Mouse (Mus musculus) frontal cortex, postnatal 36 days (tissue): ENCODE measurements around the gene Pde3a.
A peak's percentile ranks its signal among the peaks of the same experiment; 100 is the strongest.

Experiments
- DNase-seq, 2 experiments: peaks; one replicate each; pipeline ENCODE4 v3.0.0; 2022; ENCODE audit warnings: low spot score in 2 of 2

Pde3a gene

DNA sequence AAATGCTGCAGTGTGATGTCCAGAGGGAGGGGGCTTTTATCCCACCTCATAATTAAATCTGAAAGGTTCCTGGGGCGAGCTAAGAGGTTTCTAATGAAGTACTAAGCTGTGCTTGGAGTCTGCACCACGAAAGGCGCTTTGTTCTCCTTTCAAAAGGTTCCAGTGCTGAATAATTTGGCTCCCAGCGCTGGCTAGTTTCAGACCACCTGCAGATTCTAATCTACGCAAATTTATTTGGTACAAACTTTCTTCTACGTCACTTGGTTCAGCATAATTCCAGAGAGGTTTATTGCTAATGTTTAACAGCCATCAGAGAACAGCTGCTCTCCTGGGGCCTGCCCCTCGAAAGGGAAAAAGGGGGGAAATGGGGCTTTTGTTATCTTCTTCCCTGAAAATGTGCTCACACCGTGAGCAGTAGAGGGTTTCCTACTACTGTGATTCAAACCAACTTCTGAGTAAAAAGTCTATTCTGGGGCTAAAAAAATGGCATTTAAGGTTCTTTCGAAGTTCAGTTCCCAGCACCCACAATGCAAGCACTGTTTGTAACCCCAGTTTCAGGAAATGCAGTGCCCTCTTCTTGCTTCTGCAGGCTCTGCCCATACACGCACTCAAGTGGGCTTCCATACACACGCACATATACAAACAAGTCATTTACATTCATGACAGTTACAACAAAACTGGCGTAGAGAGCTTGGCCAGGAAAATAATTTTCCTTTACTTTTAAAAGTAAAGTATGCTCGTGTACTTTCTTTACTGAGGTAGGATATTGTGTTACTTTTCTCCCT is 246.8 kb downstream of the Pde3a start:
- DNase-seq, result peak; percentile 7 to 9

DNA sequence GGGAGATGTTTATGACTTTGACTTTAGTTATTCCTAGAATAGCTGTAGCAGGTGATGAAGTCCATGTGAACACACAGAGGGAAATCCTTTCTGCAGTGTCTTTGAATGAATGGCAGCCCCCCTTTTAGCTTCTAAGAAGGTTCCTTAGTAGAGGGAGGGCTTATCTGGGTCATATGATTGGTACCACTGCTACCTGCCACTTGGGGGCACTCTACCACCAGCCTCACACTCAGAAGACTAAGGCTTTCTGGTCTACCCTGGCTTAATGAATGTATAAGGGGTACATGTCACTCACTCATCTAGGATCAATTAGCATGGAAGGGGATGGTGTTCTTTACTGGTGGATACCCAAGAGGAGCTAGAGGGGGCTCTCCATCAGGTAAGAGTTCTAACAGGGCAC is 250.4 kb downstream of the Pde3a start:
- DNase-seq, result peak; percentile 5 to 11

DNA sequence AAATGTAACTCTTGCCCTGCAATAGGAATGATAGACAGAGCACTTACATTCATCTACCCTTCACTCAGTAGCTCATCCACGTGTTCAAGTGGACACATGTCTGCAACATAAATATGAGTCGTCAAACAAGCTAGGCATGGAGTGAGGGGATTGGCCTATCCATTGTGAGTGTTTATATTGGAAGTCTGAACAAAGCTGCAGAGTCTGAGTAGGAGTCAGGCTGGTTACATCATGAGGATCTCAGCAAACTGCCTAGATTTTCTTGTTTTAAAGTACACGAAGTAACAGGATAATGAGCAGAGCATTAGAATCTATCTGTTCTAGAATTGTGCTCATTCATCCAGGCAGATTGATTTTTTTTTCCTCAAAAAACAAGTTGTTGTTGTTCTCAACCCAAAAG is 252.1 kb downstream of the Pde3a start:
- DNase-seq, result peak; percentile 9 to 21

DNA sequence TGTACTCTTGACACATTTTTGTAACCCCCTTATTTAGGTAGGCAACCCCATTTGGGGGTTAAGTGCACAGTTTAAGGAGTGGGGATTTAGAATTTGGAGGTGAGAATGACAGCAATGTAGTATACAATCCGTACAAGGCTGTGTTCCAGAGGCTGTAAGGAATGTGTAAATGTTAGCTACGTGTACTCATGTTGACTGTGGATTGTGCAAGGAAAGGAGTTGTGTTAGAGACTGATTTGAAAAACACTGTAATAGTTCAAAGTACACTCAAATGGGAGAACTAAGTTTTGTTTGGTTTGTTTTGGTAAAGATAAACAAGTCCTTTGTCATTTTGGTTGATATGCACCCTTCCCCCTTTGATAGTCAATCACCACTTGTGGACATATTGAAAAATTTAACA is 273.5 kb downstream of the Pde3a start:
- no peak for DNase-seq

DNA sequence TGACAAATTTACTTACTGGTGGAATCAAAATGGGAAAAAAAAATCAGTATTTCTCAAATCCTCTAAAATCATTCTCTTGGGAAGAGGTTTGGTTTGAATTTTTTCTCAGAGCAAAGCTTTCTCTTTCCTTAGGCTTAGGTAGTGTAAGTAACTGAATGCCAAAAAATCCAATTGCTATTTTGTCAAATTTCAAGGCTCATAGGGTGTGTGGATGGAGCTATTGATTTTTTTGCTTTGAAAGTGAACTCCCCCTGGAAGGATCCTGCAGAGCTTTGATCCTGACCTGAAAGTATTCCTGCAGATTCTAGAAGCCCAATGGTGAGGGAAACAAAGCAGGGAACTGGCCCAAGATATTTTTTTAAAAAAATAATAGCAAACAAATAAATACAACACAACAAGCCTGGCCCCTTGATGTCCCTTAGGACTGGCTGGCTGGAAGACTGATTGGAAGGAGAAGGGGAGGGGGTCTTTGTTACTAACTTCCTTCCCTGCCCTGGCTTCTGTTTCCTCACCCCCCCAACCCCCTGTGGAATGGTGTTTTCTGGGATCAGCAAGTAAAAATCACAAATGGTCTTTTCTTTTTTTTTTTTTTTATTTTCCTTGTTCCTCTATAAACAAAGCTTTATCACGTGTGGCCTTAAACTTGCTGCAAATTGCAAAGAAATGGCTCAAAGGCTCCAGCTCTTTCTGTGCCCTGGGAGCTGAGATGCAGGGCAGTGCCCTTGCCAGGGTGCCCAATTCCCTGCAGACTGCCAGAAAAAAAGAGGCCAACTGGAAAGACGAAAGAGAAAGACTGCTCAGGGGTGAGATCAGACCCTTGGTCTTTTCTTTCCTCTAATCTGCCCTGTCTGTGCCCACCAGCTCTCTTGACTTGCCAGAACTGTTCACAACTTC is 274.9 kb downstream of the Pde3a start, which contains the start of gene Slco1c1:
Slco1c1 (plus strand) TSS at position 622 of the 894 bp plus-strand sequence.
- DNase-seq, result peak in 1 of 2 experiments; percentile 23

DNA sequence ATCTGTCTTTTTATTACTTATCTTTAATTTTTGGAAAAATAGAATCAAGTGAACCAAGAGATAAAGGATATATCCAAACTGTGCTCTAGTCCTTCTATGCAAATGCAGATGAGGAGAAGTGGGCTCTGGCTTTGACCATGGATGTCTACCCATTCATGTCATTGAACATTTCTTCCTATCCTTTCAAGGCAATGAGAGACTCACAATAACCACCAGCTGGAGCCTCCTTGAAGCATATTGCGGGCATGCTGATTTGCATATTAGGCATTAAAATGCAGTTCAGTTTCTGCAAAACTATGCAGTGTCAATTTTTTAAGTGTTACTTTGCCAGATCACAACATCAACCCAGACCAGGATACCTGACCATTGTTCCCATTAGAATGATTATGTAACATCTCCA is 276.7 kb downstream of the Pde3a start:
- no peak for DNase-seq

DNA sequence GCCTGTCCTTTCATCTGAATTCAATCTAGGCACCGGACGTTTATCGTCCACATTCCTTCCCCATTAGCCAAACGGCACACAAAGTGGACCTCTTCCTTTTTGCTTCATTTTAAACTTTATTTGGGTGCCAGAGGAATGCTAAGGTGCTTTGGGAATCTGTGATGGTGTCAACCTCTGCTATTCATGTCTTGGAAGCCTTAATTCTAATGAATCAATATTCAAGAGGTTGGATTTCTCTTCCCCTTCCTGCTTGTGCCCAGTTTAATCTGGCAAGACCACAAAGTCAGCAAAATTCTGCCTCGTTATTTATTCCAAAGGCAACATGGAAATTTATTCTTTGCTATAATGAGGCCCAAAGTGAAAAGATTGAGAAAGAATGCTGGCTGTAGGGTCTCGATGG is 281.8 kb downstream of the Pde3a start:
- no peak for DNase-seq

DNA sequence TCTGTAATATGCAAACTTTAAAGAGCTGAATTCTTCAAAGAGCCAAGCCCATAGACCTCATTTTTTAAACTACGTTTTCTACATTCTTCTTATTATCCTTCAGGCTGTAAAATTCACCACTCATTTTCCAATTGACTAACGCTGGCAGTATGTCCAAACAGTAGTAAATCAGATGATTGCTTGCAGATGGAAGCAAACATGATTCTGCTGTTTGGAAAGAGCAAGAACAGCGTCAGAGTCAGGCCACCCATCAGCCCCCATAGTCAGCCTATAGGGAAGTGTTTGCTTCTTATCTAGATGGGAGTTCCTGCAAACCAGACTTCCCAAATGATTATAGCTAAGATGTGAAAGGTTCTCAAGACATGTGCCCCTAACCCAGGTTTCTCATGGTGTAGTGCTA is 288.2 kb downstream of the Pde3a start:
- no peak for DNase-seq

DNA sequence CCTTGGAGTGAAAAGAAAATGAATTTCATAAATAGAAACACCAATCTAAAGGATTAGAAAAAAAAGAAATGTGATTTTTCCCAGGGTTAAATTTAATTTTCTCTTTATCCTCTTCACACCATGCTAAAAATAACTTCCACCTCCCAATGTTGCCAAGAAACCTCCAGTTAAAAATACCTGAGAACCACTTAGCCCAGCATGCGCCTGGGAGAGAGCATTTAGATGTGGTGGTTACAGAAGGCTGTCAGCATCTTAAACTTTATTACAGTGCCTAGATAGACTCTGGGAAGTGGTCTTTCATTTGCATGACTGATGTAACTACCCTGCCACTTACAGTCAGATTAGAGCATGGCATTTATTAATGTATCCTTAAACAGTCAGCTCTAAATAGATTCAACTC is 292.1 kb downstream of the Pde3a start:
- no peak for DNase-seq

DNA sequence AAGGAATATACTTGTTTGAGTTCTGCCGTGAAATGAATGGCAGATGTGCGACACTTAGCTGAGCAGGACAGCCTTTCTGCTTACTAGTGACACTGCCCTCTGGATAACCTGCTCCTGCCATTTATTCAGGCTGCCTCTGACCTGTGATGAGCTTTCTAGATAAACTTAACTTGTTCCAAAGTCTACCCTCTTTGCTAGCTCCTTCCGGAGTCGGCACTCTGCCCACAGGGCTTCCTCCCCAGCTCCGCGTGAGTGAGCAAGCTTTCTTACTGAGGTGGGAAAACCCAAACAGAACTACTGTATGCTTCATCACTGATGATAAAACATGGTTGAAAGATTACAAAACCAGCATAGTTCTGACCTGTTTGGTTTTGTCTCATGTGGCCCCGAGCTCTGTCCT is 294.3 kb downstream of the Pde3a start:
- no peak for DNase-seq
